Mouse (Mus musculus): ENCODE measurements around the gene Hist1h2bh. TPM values are rescaled to one million over a fixed set of nuclear protein-coding genes. Genes with fewer than 3 reads are reported as not detected.
A peak's percentile ranks its signal among the peaks of the same experiment; 100 is the strongest.

Hist1h2bh gene
- polyA plus RNA-seq, 1 experiment from 2014 or later: 0.37 TPM

- Histone ChIP-seq H3K9ac (peak within 1 kb of the TSS; percentile 64), H3K4me3 (peak within 1 kb of the TSS; percentile 51), H3K9me3 (replicated peaks) (no peaks in the 10 kb centered on the region), H3K27me3 (no peaks in the 10 kb centered on the region), H3K4me2 (replicated peaks) (peak within 1 kb of the TSS; percentile 76), H3K4me1 (peaks cover 25% of the 10 kb centered on the region), H3K27ac (peak within 1 kb of the TSS; percentile 97), H3K36me3 (no peaks in the 10 kb centered on the region)
- peak; percentile 82 for ATAC-seq (ENCODE audit: low FRiP score)
- WGBS: under 1% methylated on average over 62 of the region's 70 CpGs
These were observed 12.0 kb downstream of the Hist1h2bh start, which contains the start of gene Hist1h4h for GRCm38 (mm10) chr13:23530901-23531875. Gene Hist1h4h (plus strand): TSS chr13:23531050.

GRCm38 (mm10) chr13:23530181-23530900 is 12.9 kb downstream of the Hist1h2bh start:
- peak overlapping the region; percentile 64 for H3K9ac ChIP-seq
- ATAC-seq (ENCODE audit: low FRiP score): no peak
- H3K9me3 ChIP-seq (replicated peaks): no peaks in the 10 kb centered on the region
- peak overlapping the region; percentile 51 for H3K4me3 ChIP-seq
- H3K36me3 ChIP-seq: no peaks in the 10 kb centered on the region
- H3K4me1 ChIP-seq: peaks cover 25% of the 10 kb centered on the region
- H3K4me2 ChIP-seq (replicated peaks): peak overlapping the region; percentile 76
- under 1% methylated on average over 20 of the region's 20 CpGs for WGBS
- peak overlapping the region; percentile 97 for H3K27ac ChIP-seq
- H3K27me3 ChIP-seq: no peaks in the 10 kb centered on the region

- Histone ChIP-seq H3K9ac (peak overlapping the region; percentile 64), H3K27ac (peak overlapping the region; percentile 97; the same call in 1 of the 2 replicates), H3K36me3 (no peaks in the 10 kb centered on the region), H3K9me3 (replicated peaks) (no peaks in the 10 kb centered on the region), H3K4me3 (peak overlapping the region; percentile 51), H3K4me2 (replicated peaks) (peak overlapping the region; percentile 76), H3K27me3 (no peaks in the 10 kb centered on the region), H3K4me1 (peaks cover 23% of the 10 kb centered on the region)
- no peak for ATAC-seq (ENCODE audit: low FRiP score)
- 32% methylated on average over 2 of the region's 2 CpGs for WGBS
These were observed 13.6 kb downstream of the Hist1h2bh start for GRCm38 (mm10) chr13:23529480-23530165.

GRCm38 (mm10) chr13:23529005-23529404 is 14.2 kb downstream of the Hist1h2bh start:
- no peaks in the 10 kb centered on the region for H3K9me3 ChIP-seq (replicated peaks)
- no peak overlapping the region for H3K9ac ChIP-seq
- H3K27ac ChIP-seq: no peak overlapping the region
- peaks cover 18% of the 10 kb centered on the region for H3K4me1 ChIP-seq
- no peaks in the 10 kb centered on the region for H3K27me3 ChIP-seq
- H3K4me3 ChIP-seq: no peak overlapping the region
- peak overlapping the region; percentile 11; the same call in 1 of the 2 replicates for H3K4me2 ChIP-seq (replicated peaks)
- ATAC-seq (ENCODE audit: low FRiP score): no peak
- H3K36me3 ChIP-seq: no peaks in the 10 kb centered on the region
- WGBS: 70% methylated on average over 5 of the region's 5 CpGs

- H3K9ac ChIP-seq: peak overlapping the region; percentile 57; the same call in 1 of the 2 replicates
- peak overlapping the region; percentile 53 for H3K4me2 ChIP-seq (replicated peaks)
- no peaks in the 10 kb centered on the region for H3K9me3 ChIP-seq (replicated peaks)
- H3K4me3 ChIP-seq: peak overlapping the region; percentile 38
- WGBS: under 1% methylated on average over 17 of the region's 17 CpGs
- H3K36me3 ChIP-seq: no peaks in the 10 kb centered on the region
- no peaks in the 10 kb centered on the region for H3K27me3 ChIP-seq
- peak overlapping the region; percentile 49 for H3K27ac ChIP-seq
- peak; percentile 44; the same call in 1 of the 2 replicates for ATAC-seq (ENCODE audit: low FRiP score)
- H3K4me1 ChIP-seq: peaks cover 4% of the 10 kb centered on the region
These were observed 16.9 kb downstream of the Hist1h2bh start for GRCm38 (mm10) chr13:23526312-23526711.

GRCm38 (mm10) chr13:23525901-23526300 is 17.3 kb downstream of the Hist1h2bh start:
- H3K4me3 ChIP-seq: peak overlapping the region; percentile 38
- peaks cover 4% of the 10 kb centered on the region for H3K4me1 ChIP-seq
- H3K27me3 ChIP-seq: no peaks in the 10 kb centered on the region
- WGBS: 2% methylated on average over 10 of the region's 10 CpGs
- peak overlapping the region; percentile 32; the same call in 1 of the 2 replicates for H3K9ac ChIP-seq
- H3K9me3 ChIP-seq (replicated peaks): no peaks in the 10 kb centered on the region
- H3K36me3 ChIP-seq: no peaks in the 10 kb centered on the region
- H3K4me2 ChIP-seq (replicated peaks): peak overlapping the region; percentile 53
- no peak overlapping the region for H3K27ac ChIP-seq
- ATAC-seq (ENCODE audit: low FRiP score): no peak

GRCm38 (mm10) chr13:23524654-23525053 is 18.5 kb downstream of the Hist1h2bh start:
- H3K4me1 ChIP-seq: peaks cover 4% of the 10 kb centered on the region
- no peak overlapping the region for H3K4me3 ChIP-seq
- H3K4me2 ChIP-seq (replicated peaks): no peak overlapping the region
- H3K9me3 ChIP-seq (replicated peaks): no peaks in the 10 kb centered on the region
- no peak overlapping the region for H3K9ac ChIP-seq
- H3K27ac ChIP-seq: no peak overlapping the region
- no peaks in the 10 kb centered on the region for H3K36me3 ChIP-seq
- 9% methylated on average over 5 of the region's 5 CpGs for WGBS
- ATAC-seq (ENCODE audit: low FRiP score): no peak
- H3K27me3 ChIP-seq: no peaks in the 10 kb centered on the region

- WGBS: 48% methylated on average over 5 of the region's 5 CpGs
- Histone ChIP-seq H3K4me1 (peaks cover 4% of the 10 kb centered on the region), H3K36me3 (no peaks in the 10 kb centered on the region), H3K9me3 (replicated peaks) (no peaks in the 10 kb centered on the region), H3K4me3 (no peak overlapping the region), H3K4me2 (replicated peaks) (no peak overlapping the region), H3K9ac (no peak overlapping the region), H3K27me3 (no peaks in the 10 kb centered on the region), H3K27ac (no peak overlapping the region)
- ATAC-seq (ENCODE audit: low FRiP score): no peak
These were observed 19.2 kb downstream of the Hist1h2bh start for GRCm38 (mm10) chr13:23523976-23524375.

- no peaks in the 10 kb centered on the region for H3K36me3 ChIP-seq
- no peaks in the 10 kb centered on the region for H3K9me3 ChIP-seq (replicated peaks)
- H3K4me2 ChIP-seq (replicated peaks): peak overlapping the region; percentile 19; the same call in 1 of the 2 replicates
- ATAC-seq (ENCODE audit: low FRiP score): no peak
- peaks cover 4% of the 10 kb centered on the region for H3K4me1 ChIP-seq
- H3K9ac ChIP-seq: no peak overlapping the region
- no peak overlapping the region for H3K4me3 ChIP-seq
- WGBS: 3% methylated on average over 14 of the region's 14 CpGs
- no peaks in the 10 kb centered on the region for H3K27me3 ChIP-seq
- no peak overlapping the region for H3K27ac ChIP-seq
These were observed 21.5 kb downstream of the Hist1h2bh start for GRCm38 (mm10) chr13:23521703-23522102.

- no peak for ATAC-seq (ENCODE audit: low FRiP score)
- Histone ChIP-seq H3K4me1 (peaks cover 3% of the 10 kb centered on the region; the same call in 1 of the 2 replicates), H3K9me3 (replicated peaks) (no peaks in the 10 kb centered on the region), H3K36me3 (no peaks in the 10 kb centered on the region), H3K4me3 (peak overlapping the region; percentile 35), H3K4me2 (replicated peaks) (peak overlapping the region; percentile 68), H3K9ac (no peak overlapping the region), H3K27ac (peak overlapping the region; percentile 35; the same call in 1 of the 2 replicates), H3K27me3 (no peaks in the 10 kb centered on the region)
- under 1% methylated on average over 10 of the region's 10 CpGs for WGBS
These were observed 23.8 kb downstream of the Hist1h2bh start for GRCm38 (mm10) chr13:23519416-23519815.

- 0% methylated on average over 6 of the region's 6 CpGs for WGBS
- peaks cover 3% of the 10 kb centered on the region; the same call in 1 of the 2 replicates for H3K4me1 ChIP-seq
- H3K9ac ChIP-seq: no peak overlapping the region
These were observed 24.3 kb downstream of the Hist1h2bh start for GRCm38 (mm10) chr13:23518885-23519284.

More at GRCm38 (mm10) chr13:23518885-23519284, 24.3 kb downstream of the Hist1h2bh start:
- peak; percentile 49; the same call in 1 of the 2 replicates for ATAC-seq (ENCODE audit: low FRiP score)
- Histone ChIP-seq H3K36me3 (no peaks in the 10 kb centered on the region), H3K4me3 (peak overlapping the region; percentile 35), H3K27me3 (no peaks in the 10 kb centered on the region), H3K27ac (peak overlapping the region; percentile 35; the same call in 1 of the 2 replicates), H3K9me3 (replicated peaks) (no peaks in the 10 kb centered on the region), H3K4me2 (replicated peaks) (peak overlapping the region; percentile 68)
